Mouse (Mus musculus): Measurements from ENCODE around the gene B3gat3. TPM values are rescaled to one million over a fixed set of nuclear protein-coding genes. Genes with fewer than 3 reads are reported as not detected.
A peak's percentile ranks its signal among the peaks of the same experiment; 100 is the strongest.

The B3gat3 gene
- polyA plus RNA-seq, 1 experiment: 60.1 TPM

- TF ChIP-seq USF1 (IDR thresholded peaks at IDR 0.05; ENCODE audit: low read depth) (no peak), CEBPB (IDR thresholded peaks at IDR 0.05; ENCODE audit: low read depth) (no peak), FOSL1 (IDR thresholded peaks at IDR 0.05; ENCODE audit: insufficient read depth, low read length, poor library complexity, severe bottlenecking) (no peak), CTCF (IDR thresholded peaks at IDR 0.05; ENCODE audit: control insufficient read depth, insufficient read depth, insufficient read length) (no peak), MYOD1 (IDR thresholded peaks at IDR 0.05; ENCODE audit: control insufficient read depth, insufficient read length, low read depth) (no peak), MAX (IDR thresholded peaks at IDR 0.05) (no peak), MYOG (IDR thresholded peaks at IDR 0.05; ENCODE audit: control insufficient read depth, extremely low read depth, insufficient read length) (no peak)
- Histone ChIP-seq H3K79me2 (ENCODE audit: control insufficient read depth, insufficient read depth) (peaks cover 57% of the 10 kb centered on the region), H3K79me3 (ENCODE audit: low read depth) (peaks cover 37% of the 10 kb centered on the region), H3ac (ENCODE audit: control insufficient read depth, insufficient read length, low read depth) (no peak overlapping the region), H3K36me3 (ENCODE audit: control insufficient read depth, insufficient read depth) (peaks cover 82% of the 10 kb centered on the region), H3K27me3 (ENCODE audit: control insufficient read depth, insufficient read depth, insufficient read length) (no peaks in the 10 kb centered on the region), H3K4me3 (ENCODE audit: insufficient read depth, poor library complexity, severe bottlenecking) (no peak overlapping the region)
Measured at GRCm38 (mm10) chr19:8946929-8947328, 26.8 kb downstream of the B3gat3 start.

- no peak overlapping the region for H3K4me3 ChIP-seq (ENCODE audit: insufficient read depth, poor library complexity, severe bottlenecking)
- H3ac ChIP-seq (ENCODE audit: control insufficient read depth, insufficient read length, low read depth): no peak overlapping the region
- H3K79me2 ChIP-seq (ENCODE audit: control insufficient read depth, insufficient read depth): peaks cover 39% of the 10 kb centered on the region
- TF ChIP-seq MYOD1 (IDR thresholded peaks at IDR 0.05; ENCODE audit: control insufficient read depth, insufficient read length, low read depth): no peak
- no peak for TF ChIP-seq MYOG (IDR thresholded peaks at IDR 0.05; ENCODE audit: control insufficient read depth, extremely low read depth, insufficient read length)
- TF ChIP-seq FOSL1 (IDR thresholded peaks at IDR 0.05; ENCODE audit: insufficient read depth, low read length, poor library complexity, severe bottlenecking): no peak
- no peak for TF ChIP-seq MAX (IDR thresholded peaks at IDR 0.05)
- no peak for TF ChIP-seq USF1 (IDR thresholded peaks at IDR 0.05; ENCODE audit: low read depth)
- no peak for TF ChIP-seq CTCF (IDR thresholded peaks at IDR 0.05; ENCODE audit: control insufficient read depth, insufficient read depth, insufficient read length)
- TF ChIP-seq CEBPB (IDR thresholded peaks at IDR 0.05; ENCODE audit: low read depth): no peak
- H3K27me3 ChIP-seq (ENCODE audit: control insufficient read depth, insufficient read depth, insufficient read length): no peaks in the 10 kb centered on the region
- peaks cover 23% of the 10 kb centered on the region for H3K79me3 ChIP-seq (ENCODE audit: low read depth)
- peaks cover 75% of the 10 kb centered on the region for H3K36me3 ChIP-seq (ENCODE audit: control insufficient read depth, insufficient read depth)
Measured at GRCm38 (mm10) chr19:8950190-8950589, 30.0 kb downstream of the B3gat3 start.

DNA sequence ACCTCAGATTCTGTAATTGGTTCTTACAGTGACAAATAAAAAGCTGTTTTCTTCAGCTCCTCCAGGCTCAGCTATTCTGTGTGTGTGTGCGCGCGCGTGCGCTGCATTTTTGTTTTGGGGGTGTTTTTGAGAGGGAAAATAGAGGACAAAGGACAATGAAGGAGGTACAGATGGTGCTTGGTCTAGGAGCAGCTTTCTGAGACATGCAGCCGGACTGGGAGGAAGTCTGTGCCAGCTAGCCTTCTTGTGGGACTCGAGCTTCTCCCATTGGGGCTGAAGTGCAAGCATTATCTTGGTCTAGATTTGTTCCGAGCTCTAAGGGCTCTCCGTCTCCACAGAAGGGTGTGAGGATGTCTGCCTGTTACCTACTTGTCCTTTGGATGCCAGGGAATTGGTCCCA lies 32.1 kb downstream of the B3gat3 start:
- H3K79me2 ChIP-seq (ENCODE audit: control insufficient read depth, insufficient read depth): peaks cover 41% of the 10 kb centered on the region
- peaks cover 28% of the 10 kb centered on the region for H3K79me3 ChIP-seq (ENCODE audit: low read depth)
- no peaks in the 10 kb centered on the region for H3K27me3 ChIP-seq (ENCODE audit: control insufficient read depth, insufficient read depth, insufficient read length)
- H3K4me3 ChIP-seq (ENCODE audit: insufficient read depth, poor library complexity, severe bottlenecking): no peak overlapping the region
- H3ac ChIP-seq (ENCODE audit: control insufficient read depth, insufficient read length, low read depth): no peak overlapping the region
- no peak for TF ChIP-seq CTCF (IDR thresholded peaks at IDR 0.05; ENCODE audit: control insufficient read depth, insufficient read depth, insufficient read length)
- no peak for TF ChIP-seq USF1 (IDR thresholded peaks at IDR 0.05; ENCODE audit: low read depth)
- no peak for TF ChIP-seq MAX (IDR thresholded peaks at IDR 0.05)
- no peak for TF ChIP-seq CEBPB (IDR thresholded peaks at IDR 0.05; ENCODE audit: low read depth)
- no peak for TF ChIP-seq FOSL1 (IDR thresholded peaks at IDR 0.05; ENCODE audit: insufficient read depth, low read length, poor library complexity, severe bottlenecking)
- no peak for TF ChIP-seq MYOG (IDR thresholded peaks at IDR 0.05; ENCODE audit: control insufficient read depth, extremely low read depth, insufficient read length)
- no peak for TF ChIP-seq MYOD1 (IDR thresholded peaks at IDR 0.05; ENCODE audit: control insufficient read depth, insufficient read length, low read depth)
- peaks cover 72% of the 10 kb centered on the region for H3K36me3 ChIP-seq (ENCODE audit: control insufficient read depth, insufficient read depth)

DNA sequence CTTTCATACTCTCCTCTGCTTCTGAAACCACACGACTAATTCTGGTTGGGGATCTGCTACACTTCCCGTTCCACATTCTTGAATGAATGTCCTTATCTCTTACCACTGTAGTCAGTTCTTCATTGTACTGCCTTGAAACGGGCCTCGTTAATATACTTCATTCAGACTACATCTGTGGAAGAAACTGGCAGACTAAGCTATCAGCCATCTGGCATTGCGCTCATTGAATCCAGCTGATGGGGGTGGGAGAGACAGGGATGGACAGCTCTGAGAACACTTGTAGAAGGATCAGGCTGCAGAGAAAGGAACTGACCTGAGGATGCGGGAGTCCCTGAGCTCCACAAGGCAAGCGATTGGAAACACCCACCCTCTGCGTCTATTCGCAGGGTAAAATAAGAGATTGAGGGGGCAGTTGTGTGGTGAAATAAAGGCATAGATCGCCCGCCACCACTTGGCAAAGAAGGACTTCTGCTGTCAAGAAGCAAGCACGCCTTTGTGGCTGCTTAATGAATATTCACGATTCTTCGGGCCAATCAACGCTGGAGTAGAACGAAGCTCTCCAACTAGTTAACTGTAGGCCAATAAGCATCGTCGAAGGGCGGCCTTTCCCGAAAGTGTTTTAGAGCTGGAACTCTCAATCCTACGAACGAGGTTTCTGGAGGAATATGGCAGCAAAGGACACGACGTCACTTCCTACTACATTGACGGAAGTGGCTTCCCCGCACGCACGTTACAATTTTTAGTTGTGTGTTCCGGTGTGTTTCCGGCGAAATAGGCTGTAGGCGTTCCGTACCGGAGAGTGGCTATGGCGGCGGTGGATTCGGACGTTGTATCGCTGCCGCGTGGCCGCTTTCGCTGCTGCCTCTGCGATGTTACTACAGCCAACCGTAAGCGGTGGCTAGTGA lies 33.2 kb downstream of the B3gat3 start, which contains the start of gene Tut1:
Gene Tut1 (plus strand): TSS at position 713 of the 905 bp plus-strand sequence.
- Histone ChIP-seq H3ac (ENCODE audit: control insufficient read depth, insufficient read length, low read depth) (peak within 1 kb of the TSS; percentile 95), H3K79me3 (ENCODE audit: low read depth) (peaks cover 32% of the 10 kb centered on the region), H3K27me3 (ENCODE audit: control insufficient read depth, insufficient read depth, insufficient read length) (no peaks in the 10 kb centered on the region), H3K36me3 (ENCODE audit: control insufficient read depth, insufficient read depth) (peaks cover 63% of the 10 kb centered on the region), H3K79me2 (ENCODE audit: control insufficient read depth, insufficient read depth) (peaks cover 47% of the 10 kb centered on the region), H3K4me3 (ENCODE audit: insufficient read depth, poor library complexity, severe bottlenecking) (peak within 1 kb of the TSS; percentile 86)
- peak; percentile 93 for TF ChIP-seq MAX (IDR thresholded peaks at IDR 0.05)
- no peak for TF ChIP-seq CEBPB (IDR thresholded peaks at IDR 0.05; ENCODE audit: low read depth)
- TF ChIP-seq MYOG (IDR thresholded peaks at IDR 0.05; ENCODE audit: control insufficient read depth, extremely low read depth, insufficient read length): no peak
- no peak for TF ChIP-seq FOSL1 (IDR thresholded peaks at IDR 0.05; ENCODE audit: insufficient read depth, low read length, poor library complexity, severe bottlenecking)
- no peak for TF ChIP-seq MYOD1 (IDR thresholded peaks at IDR 0.05; ENCODE audit: control insufficient read depth, insufficient read length, low read depth)

DNA sequence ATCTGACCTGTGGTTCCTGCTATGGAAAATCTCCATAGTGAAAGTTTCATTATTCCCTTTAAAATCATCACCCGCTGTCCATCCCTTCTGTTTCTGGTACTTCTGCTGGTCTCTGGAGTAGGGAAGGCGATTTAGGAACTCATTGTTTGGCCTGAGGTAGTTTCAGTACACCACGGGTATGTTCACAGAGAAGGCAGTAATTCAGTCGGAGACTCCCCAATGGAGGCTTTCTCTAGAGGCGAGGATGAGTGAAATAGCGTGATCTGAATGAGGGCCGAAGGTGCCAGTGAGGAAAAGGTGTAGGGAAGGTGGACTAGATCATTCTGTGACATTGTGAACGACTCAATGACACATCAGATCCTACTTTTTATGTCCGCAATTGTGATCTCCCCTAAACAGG lies 34.0 kb downstream of the B3gat3 start:
- no peaks in the 10 kb centered on the region for H3K27me3 ChIP-seq (ENCODE audit: control insufficient read depth, insufficient read depth, insufficient read length)
- peaks cover 54% of the 10 kb centered on the region for H3K79me2 ChIP-seq (ENCODE audit: control insufficient read depth, insufficient read depth)
- TF ChIP-seq CTCF (IDR thresholded peaks at IDR 0.05; ENCODE audit: control insufficient read depth, insufficient read depth, insufficient read length) (no peak), FOSL1 (IDR thresholded peaks at IDR 0.05; ENCODE audit: insufficient read depth, low read length, poor library complexity, severe bottlenecking) (no peak), CEBPB (IDR thresholded peaks at IDR 0.05; ENCODE audit: low read depth) (no peak), USF1 (IDR thresholded peaks at IDR 0.05; ENCODE audit: low read depth) (no peak), MYOD1 (IDR thresholded peaks at IDR 0.05; ENCODE audit: control insufficient read depth, insufficient read length, low read depth) (no peak), MYOG (IDR thresholded peaks at IDR 0.05; ENCODE audit: control insufficient read depth, extremely low read depth, insufficient read length) (no peak), MAX (IDR thresholded peaks at IDR 0.05) (no peak)
- peaks cover 32% of the 10 kb centered on the region for H3K79me3 ChIP-seq (ENCODE audit: low read depth)
- H3ac ChIP-seq (ENCODE audit: control insufficient read depth, insufficient read length, low read depth): peak overlapping the region; percentile 95
- peak overlapping the region; percentile 86 for H3K4me3 ChIP-seq (ENCODE audit: insufficient read depth, poor library complexity, severe bottlenecking)
- peaks cover 63% of the 10 kb centered on the region for H3K36me3 ChIP-seq (ENCODE audit: control insufficient read depth, insufficient read depth)
